Mouse (Mus musculus): ENCODE data around the gene Mast4. TPM values are rescaled to one million over a fixed set of nuclear protein-coding genes. Genes with fewer than 3 reads are reported as not detected.

The Mast4 gene
- polyA plus RNA-seq, 1 experiment from 2014 or later: 21.5 TPM

DNA sequence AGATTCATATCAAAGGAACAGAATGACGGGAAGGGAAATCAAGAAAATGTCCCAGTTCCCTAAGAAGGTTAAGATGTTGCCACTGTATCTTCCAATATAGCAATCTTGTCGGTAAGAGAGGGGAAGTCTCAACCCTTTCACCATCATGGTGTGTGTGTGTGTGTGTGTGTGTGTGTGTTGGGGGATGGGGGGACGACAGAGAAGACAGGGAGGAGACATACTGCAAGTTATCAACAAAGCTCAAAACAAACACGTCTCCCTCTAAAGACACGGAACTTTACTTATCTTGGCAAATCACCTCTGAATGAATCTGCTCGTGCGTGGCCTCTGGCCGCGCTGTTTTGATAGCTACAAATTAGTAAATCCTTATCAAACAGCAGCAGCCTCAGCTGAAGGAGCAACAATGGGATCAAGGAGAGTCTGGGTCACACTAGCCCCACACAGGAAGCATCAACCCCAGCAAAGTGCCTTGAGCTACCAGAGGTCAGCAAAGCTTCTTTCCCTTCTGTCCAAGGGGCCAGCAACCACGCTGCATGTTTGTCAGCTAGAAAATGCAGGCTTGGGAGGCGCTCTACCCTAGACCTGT, 113.7 kb downstream of the Mast4 start:
- no peak overlapping the region for H3K4me3 ChIP-seq
- DNase-seq (ENCODE audit: low spot score): no peak
- H3K4me1 ChIP-seq: peaks cover 12% of the 10 kb centered on the region
- H3K27me3 ChIP-seq (ENCODE audit: low read depth, poor library complexity, severe bottlenecking): no peaks in the 10 kb centered on the region
- H3K36me3 ChIP-seq: no peaks in the 10 kb centered on the region
- 68% methylated on average over 11 of the region's 11 CpGs for WGBS
- H3K27ac ChIP-seq: no peak overlapping the region; the same call in 1 of the 2 replicates
- H3K9me3 ChIP-seq (replicated peaks): no peaks in the 10 kb centered on the region

DNA sequence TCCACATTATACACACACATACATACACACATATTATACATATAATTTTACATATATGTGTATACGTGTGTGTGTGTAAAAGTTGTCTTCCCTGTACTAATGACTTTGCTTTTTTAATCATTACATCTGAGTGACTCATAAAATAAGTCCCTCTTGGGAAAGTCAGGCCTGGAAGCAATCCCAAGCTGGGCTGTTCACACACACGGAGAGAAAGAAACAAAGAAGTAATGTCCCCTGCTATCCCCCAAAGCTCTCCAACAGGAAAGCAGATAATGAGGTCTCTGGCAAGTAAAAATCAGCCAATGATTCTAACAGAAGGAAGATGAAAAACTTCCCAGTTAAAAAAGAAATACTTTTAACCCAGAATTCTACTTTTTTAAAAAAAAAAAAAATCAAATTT, 114.3 kb downstream of the Mast4 start:
- no peak overlapping the region for H3K4me3 ChIP-seq
- 62% methylated on average over 2 of the region's 2 CpGs for WGBS
- peaks cover 10% of the 10 kb centered on the region for H3K4me1 ChIP-seq
- H3K27ac ChIP-seq: no peak overlapping the region
- no peaks in the 10 kb centered on the region for H3K9me3 ChIP-seq (replicated peaks)
- H3K36me3 ChIP-seq: no peaks in the 10 kb centered on the region
- DNase-seq (ENCODE audit: low spot score): no peak
- no peaks in the 10 kb centered on the region for H3K27me3 ChIP-seq (ENCODE audit: low read depth, poor library complexity, severe bottlenecking)

DNA sequence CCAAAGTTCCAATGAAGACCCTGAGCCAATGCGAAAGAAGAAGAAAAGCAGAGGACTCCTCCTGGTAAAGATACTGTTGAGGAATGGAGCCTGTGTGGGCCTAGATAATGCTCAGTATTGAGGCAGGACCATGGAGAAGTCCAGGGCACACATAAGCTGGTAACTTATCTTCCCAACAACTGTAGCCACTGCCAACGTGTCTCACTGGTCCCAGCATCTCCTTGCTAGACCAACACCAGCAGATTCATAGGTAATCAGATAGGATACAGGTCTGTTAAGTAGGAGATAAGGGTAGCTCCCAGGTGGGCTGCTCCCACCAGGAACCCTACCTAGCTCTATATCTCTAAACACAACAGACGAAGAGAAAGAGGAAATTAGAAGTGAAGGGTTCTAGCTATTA, 116.8 kb downstream of the Mast4 start:
- no peak for DNase-seq (ENCODE audit: low spot score)
- no peaks in the 10 kb centered on the region for H3K9me3 ChIP-seq (replicated peaks)

DNA sequence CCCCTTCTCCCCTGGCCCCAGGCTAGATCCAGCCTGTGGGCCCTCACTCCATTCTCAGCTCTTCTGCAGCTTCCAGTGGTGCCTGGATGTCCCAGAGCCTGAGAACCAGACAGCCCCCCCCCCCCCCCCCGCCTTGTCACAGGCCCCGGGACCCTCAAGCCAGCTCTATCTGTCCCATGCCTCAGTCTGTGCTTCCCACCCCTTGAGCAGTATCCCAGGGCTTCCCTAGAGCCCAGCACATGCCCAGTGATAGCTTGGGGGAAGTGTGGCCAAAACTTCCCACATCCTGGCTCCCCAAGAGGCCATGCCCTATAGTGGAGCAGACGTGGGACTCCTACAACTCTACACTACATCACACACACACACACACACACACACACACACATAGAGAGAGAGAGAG, 119.8 kb downstream of the Mast4 start:
- no peak for DNase-seq (ENCODE audit: low spot score)
- Histone ChIP-seq H3K9me3 (replicated peaks) (no peaks in the 10 kb centered on the region), H3K4me3 (no peak overlapping the region), H3K27me3 (ENCODE audit: low read depth, poor library complexity, severe bottlenecking) (no peaks in the 10 kb centered on the region), H3K36me3 (no peaks in the 10 kb centered on the region), H3K4me1 (peaks cover 3% of the 10 kb centered on the region; the same call in 1 of the 2 replicates), H3K27ac (no peak overlapping the region)
- 85% methylated on average over 2 of the region's 3 CpGs for WGBS

More for the DNA sequence above, 116.8 kb downstream of the Mast4 start:
- Histone ChIP-seq H3K4me3 (no peak overlapping the region), H3K27me3 (ENCODE audit: low read depth, poor library complexity, severe bottlenecking) (no peaks in the 10 kb centered on the region), H3K4me1 (peaks cover 10% of the 10 kb centered on the region), H3K27ac (no peak overlapping the region), H3K36me3 (no peaks in the 10 kb centered on the region)
- 82% methylated on average over 3 of the region's 3 CpGs for WGBS

DNA sequence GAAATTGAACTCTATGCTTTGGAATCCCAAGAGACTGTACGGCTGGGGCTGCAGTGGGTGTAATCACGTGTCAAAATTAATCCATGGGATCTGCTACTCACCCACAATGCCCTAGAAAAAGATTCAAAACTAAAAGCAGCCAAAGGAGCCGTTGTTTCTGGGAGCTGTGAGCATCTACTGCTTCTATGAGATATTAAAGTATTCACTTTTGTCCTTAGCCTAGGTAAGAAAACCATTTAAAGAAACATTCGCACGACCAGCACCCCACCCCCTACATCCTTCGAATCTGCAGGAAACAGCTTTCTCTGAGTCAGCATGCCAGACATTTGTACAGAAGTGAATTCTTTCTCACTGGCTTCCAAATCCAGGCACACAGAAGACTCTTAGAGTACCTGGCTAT, 122.3 kb downstream of the Mast4 start:
- 88% methylated on average over 6 of the region's 6 CpGs for WGBS

DNA sequence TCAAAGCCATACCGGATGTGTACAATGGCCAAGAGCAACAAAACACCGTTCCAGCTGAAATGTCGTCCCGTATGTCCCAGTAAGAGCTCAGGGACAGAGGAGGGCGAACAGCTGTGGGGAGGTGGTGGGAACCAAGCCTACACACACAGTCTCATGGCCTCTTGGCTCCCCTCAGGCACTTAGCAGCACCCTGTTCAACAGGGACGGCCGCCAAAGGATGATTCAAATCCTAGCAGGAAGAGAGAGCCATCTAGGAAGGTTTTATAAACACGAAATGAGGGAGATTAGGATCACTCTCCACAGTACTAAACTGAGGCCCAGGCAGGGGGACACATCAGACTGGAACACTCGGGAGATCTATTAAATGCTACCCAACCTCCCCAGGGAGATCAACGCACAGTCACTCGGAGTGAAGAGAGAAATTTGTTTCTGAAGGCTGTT, 122.8 kb downstream of the Mast4 start:
- H3K36me3 ChIP-seq: no peaks in the 10 kb centered on the region
- no peak for DNase-seq (ENCODE audit: low spot score)
- no peaks in the 10 kb centered on the region for H3K9me3 ChIP-seq (replicated peaks)
- no peak overlapping the region for H3K4me3 ChIP-seq
- peak overlapping the region; percentile 3; the same call in 1 of the 2 replicates for H3K27ac ChIP-seq
- WGBS: 85% methylated on average over 11 of the region's 11 CpGs
- H3K4me1 ChIP-seq: peaks cover 3% of the 10 kb centered on the region; the same call in 1 of the 2 replicates
- no peaks in the 10 kb centered on the region for H3K27me3 ChIP-seq (ENCODE audit: low read depth, poor library complexity, severe bottlenecking)

More for the DNA sequence above, 122.3 kb downstream of the Mast4 start:
- no peak for DNase-seq (ENCODE audit: low spot score)
- no peak overlapping the region for H3K4me3 ChIP-seq
- peaks cover 3% of the 10 kb centered on the region; the same call in 1 of the 2 replicates for H3K4me1 ChIP-seq
- no peaks in the 10 kb centered on the region for H3K9me3 ChIP-seq (replicated peaks)
- no peak overlapping the region for H3K27ac ChIP-seq
- H3K36me3 ChIP-seq: no peaks in the 10 kb centered on the region
- no peaks in the 10 kb centered on the region for H3K27me3 ChIP-seq (ENCODE audit: low read depth, poor library complexity, severe bottlenecking)

DNA sequence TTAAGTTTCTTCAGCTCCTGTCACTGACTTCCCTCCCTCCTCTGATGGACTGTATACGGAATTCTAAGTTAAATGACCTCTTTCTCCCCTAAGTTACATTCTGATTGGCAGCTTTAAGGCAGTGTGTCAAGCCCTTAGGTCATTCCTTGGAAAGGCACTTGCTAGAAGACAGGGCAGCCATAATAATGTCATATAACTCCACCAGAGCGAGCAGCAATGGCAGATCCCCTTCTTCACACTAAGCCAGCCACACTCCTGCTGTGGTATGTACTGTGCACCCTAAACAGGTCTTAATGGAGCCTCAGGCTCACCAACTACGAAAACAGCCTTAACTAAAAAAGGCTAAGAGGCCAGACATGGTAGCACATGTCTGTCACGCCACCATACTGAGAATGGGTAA, 123.6 kb downstream of the Mast4 start:
- no peaks in the 10 kb centered on the region for H3K9me3 ChIP-seq (replicated peaks)
- no peak overlapping the region for H3K27ac ChIP-seq
- peaks cover 3% of the 10 kb centered on the region; the same call in 1 of the 2 replicates for H3K4me1 ChIP-seq
- 73% methylated on average over 4 of the region's 4 CpGs for WGBS
- H3K4me3 ChIP-seq: no peak overlapping the region
- H3K36me3 ChIP-seq: no peaks in the 10 kb centered on the region
- no peaks in the 10 kb centered on the region for H3K27me3 ChIP-seq (ENCODE audit: low read depth, poor library complexity, severe bottlenecking)
- DNase-seq (ENCODE audit: low spot score): no peak

DNA sequence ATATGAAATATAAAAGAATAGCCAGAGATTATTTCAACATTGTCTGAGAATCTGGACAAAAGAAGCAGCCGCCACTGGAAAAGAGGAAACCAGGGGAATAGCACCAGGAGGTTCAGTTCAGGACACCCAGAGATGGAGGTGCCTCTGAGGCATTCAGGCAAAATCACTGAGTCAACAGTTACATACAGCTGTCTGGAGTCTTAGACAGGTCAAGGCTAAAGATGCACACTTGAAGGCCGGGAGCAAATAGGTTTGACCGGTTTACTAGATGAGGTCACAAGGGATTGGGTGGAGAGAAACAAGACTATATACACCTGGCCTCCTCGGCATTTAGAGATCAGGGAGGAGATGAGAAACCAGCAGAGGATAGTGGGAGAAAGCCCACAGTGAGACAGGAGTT, 127.1 kb downstream of the Mast4 start:
- Histone ChIP-seq H3K27me3 (ENCODE audit: low read depth, poor library complexity, severe bottlenecking) (no peaks in the 10 kb centered on the region), H3K4me3 (no peak overlapping the region), H3K4me1 (peaks cover 3% of the 10 kb centered on the region; the same call in 1 of the 2 replicates), H3K9me3 (replicated peaks) (no peaks in the 10 kb centered on the region), H3K27ac (no peak overlapping the region), H3K36me3 (no peaks in the 10 kb centered on the region)
- no peak for DNase-seq (ENCODE audit: low spot score)
- 85% methylated on average over 4 of the region's 4 CpGs for WGBS

DNA sequence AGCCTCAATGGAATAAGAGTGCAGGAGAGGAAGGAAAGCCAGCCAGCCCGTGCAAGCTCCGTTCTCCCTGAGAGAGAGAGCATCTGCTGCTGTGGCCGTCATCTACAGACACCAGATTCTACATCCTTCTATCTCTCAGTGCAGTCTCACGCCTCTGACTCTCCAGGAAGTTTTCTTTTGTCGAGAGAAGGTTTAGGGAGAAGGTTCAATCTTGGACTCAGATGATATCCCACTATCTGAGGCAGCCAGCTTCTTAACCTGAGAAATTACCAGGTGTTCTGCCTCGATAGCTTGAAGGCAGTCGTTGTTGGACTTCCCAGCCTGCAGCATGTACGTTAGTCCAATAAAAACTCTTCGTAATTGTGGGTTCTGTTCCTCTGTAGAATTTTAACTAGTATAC, 127.7 kb downstream of the Mast4 start:
- no peak for DNase-seq (ENCODE audit: low spot score)
- Histone ChIP-seq H3K27ac (no peak overlapping the region), H3K36me3 (no peaks in the 10 kb centered on the region), H3K4me1 (peaks cover 3% of the 10 kb centered on the region; the same call in 1 of the 2 replicates), H3K9me3 (replicated peaks) (no peaks in the 10 kb centered on the region), H3K4me3 (no peak overlapping the region), H3K27me3 (ENCODE audit: low read depth, poor library complexity, severe bottlenecking) (no peaks in the 10 kb centered on the region)
- 88% methylated on average over 9 of the region's 9 CpGs for WGBS

DNA sequence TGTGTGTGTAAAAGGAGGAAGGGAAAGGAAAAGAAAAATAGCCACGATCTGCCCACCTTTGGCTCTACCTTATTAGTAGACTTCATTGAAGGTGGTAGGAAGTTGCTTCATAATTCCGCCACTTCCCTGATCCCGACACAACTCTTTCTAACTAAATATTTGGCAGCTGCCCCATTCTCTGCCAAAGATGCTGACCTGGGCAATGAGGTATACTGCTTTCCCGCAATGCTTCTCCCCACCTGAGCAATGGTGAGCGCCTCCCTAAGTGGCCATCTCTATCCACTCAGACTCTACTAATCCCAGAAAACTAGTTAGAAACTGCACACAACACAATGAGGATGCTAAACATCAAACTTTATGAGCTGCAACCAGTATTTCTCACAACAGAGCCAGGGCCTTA, 129.1 kb downstream of the Mast4 start:
- no peak overlapping the region for H3K27ac ChIP-seq
- no peaks in the 10 kb centered on the region for H3K36me3 ChIP-seq
- no peaks in the 10 kb centered on the region for H3K27me3 ChIP-seq (ENCODE audit: low read depth, poor library complexity, severe bottlenecking)
- DNase-seq (ENCODE audit: low spot score): no peak
- 97% methylated on average over 5 of the region's 5 CpGs for WGBS
- H3K4me3 ChIP-seq: no peak overlapping the region
- no peaks in the 10 kb centered on the region for H3K4me1 ChIP-seq
- no peaks in the 10 kb centered on the region for H3K9me3 ChIP-seq (replicated peaks)

DNA sequence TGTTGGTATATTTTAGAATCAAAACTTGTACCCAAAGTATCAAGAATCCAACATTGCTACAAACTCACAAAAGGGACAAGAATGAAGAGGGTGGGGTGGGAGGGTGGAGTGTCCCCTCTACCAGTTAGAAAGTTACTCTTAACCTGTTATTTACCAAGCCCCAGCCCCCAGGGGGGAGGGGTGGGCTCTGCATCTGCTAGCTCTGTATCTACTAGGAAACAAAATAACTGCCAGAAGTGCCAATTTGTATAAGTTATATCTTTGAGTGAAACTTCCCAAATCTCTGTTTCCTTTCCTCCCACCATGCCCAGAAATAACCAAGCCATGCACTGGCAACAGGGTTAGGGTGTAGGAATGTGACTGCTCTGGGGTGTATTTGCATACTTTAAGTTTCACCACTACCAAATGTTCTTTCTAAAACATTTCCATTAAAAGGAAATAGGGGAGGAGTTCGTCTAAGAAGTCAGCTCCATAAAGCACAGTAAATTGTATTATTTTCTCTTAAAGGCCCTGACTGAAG, 130.9 kb downstream of the Mast4 start:
- H3K4me3 ChIP-seq: no peak overlapping the region
- no peak overlapping the region for H3K27ac ChIP-seq
- H3K9me3 ChIP-seq (replicated peaks): no peaks in the 10 kb centered on the region
- H3K36me3 ChIP-seq: no peaks in the 10 kb centered on the region
- no peak for DNase-seq (ENCODE audit: low spot score)
- WGBS: 82% methylated on average over 1 of the region's 1 CpGs
- no peaks in the 10 kb centered on the region for H3K27me3 ChIP-seq (ENCODE audit: low read depth, poor library complexity, severe bottlenecking)
- H3K4me1 ChIP-seq: no peaks in the 10 kb centered on the region

DNA sequence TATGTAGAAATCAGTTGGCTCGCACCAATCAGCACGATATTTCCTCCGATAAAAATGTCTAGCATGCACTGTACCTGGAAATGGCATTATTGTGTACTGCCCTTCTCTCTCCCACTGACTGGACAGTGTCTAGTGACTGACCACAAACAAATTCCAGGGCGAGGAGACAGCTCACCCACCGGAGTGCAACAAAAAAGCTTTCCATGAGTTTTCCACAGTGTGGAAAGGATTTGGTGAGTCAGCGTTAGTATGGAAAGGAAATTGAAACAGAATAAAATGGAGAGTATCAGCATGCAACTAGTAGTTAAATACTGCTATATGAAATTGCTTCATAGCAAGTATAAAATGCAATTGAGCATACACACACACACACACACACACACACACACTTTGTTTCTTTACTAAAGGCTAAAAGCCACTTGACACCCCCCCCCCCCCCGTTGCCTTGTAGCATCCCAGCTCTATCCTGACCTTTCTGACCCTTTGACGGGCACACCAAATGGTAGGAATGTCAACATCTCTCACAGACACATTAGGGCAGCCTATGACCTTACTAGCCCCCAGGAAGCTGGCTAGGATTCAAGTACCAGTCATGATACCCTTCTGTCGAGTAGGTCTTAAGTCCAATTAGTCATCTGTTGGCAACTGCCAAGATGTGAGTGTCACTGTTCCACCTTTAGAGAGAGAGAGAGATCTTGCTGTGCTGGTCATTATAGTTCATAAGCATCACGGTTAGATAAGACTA, 133.1 kb downstream of the Mast4 start:
- no peaks in the 10 kb centered on the region for H3K9me3 ChIP-seq (replicated peaks)
- H3K4me1 ChIP-seq: no peaks in the 10 kb centered on the region
- H3K4me3 ChIP-seq: no peak overlapping the region
- no peak for DNase-seq (ENCODE audit: low spot score)
- H3K27me3 ChIP-seq (ENCODE audit: low read depth, poor library complexity, severe bottlenecking): no peaks in the 10 kb centered on the region
- no peak overlapping the region for H3K27ac ChIP-seq
- 68% methylated on average over 10 of the region's 10 CpGs for WGBS
- no peaks in the 10 kb centered on the region for H3K36me3 ChIP-seq

Measured in limb, embryonic 10.5 days (tissue).